In genomic region chr9:61395071-61395470, GRCm38 (mm10) we compare ENCODE assay signal across 19 mouse cellular contexts. TPM values are rescaled to one million over a fixed set of nuclear protein-coding genes. Genes with fewer than 3 reads are reported as not detected.
DNase-seq lines count a peak whose midpoint lies in the region; ATAC-seq and TF ChIP-seq lines count a peak whose summit lies in the region.
"Had no signal": no experiment of that assay in that cellular context is flagged by ENCODE, and none has a peak within 500 bp of the region (broad histone marks: within the 10 kb centered on the region; RNA-seq: fewer than 3 reads in every experiment).

No protein-coding gene starts in this region.

- no peak for DNase-seq in liver, embryonic 11.5 days (ENCODE audit: low spot score)
- DNase-seq in ES-CJ7 (ENCODE audit: low read depth, low spot score) (peak; percentile 51), ZHBTc4 (ENCODE audit: low read depth, low spot score) (peak; percentile 60)
- DNase-seq in adrenal gland, postnatal 36 days: no peak
- no peak for DNase-seq in c-Kit-positive CD71-positive TER-119-positive erythroid progenitor cells, embryonic 14.5 days (ENCODE audit: low spot score)
- no peak for DNase-seq in adrenal gland, adult 8-10 months
- DNase-seq: adrenal gland, adult 2 months; adrenal gland, postnatal 14 days; cerebellum, adult 11-12 months; cerebellum, adult 2 months; cerebellum, adult 9-10 months; cerebellum, postnatal 10 days; cerebellum, postnatal 25 days; forebrain, postnatal 0 days had no signal

- H3K27ac ChIP-seq in liver, embryonic 12.5 days: no peak overlapping the region
- H3K27ac ChIP-seq in liver, embryonic 11.5 days (ENCODE audit: low read depth, low read length): no peak overlapping the region
- no peak overlapping the region for H3K27ac ChIP-seq in ES-Bruce4 (ENCODE audit: insufficient read depth, low read length)
- H3K27ac ChIP-seq: embryonic facial prominence, embryonic 12.5 days; forebrain, embryonic 15.5 days had no signal

- TF ChIP-seq EP300 in ES-Bruce4 (IDR thresholded peaks at IDR 0.05; ENCODE audit: insufficient read depth, low read depth, low read length): peak; percentile 54; the same call in 1 of the 2 replicates

- peak; percentile 24; the same call in 1 of the 2 replicates for ATAC-seq in liver, embryonic 12.5 days
- no peak for ATAC-seq in liver, embryonic 11.5 days (replicated peaks; ENCODE audit: low FRiP score)
- ATAC-seq: forebrain, embryonic 13.5 days; forebrain, embryonic 15.5 days; forebrain, postnatal 0 days had no signal

- no peak for TF ChIP-seq POLR2A in ES-Bruce4 (IDR thresholded peaks at IDR 0.05; ENCODE audit: insufficient read depth, low read length)

- no peaks in the 10 kb centered on the region for H3K9me3 ChIP-seq in liver, embryonic 12.5 days (replicated peaks)
- H3K9me3 ChIP-seq in liver, embryonic 11.5 days (ENCODE audit: control insufficient read depth, low read length): no peaks in the 10 kb centered on the region
- no peaks in the 10 kb centered on the region for H3K9me3 ChIP-seq in ES-Bruce4 (replicated peaks; ENCODE audit: control insufficient read depth, insufficient read depth, low read length, poor library complexity, severe bottlenecking)
- H3K9me3 ChIP-seq: embryonic facial prominence, embryonic 12.5 days; forebrain, embryonic 13.5 days; forebrain, embryonic 15.5 days had no signal

- no peaks in the 10 kb centered on the region for H3K27me3 ChIP-seq in liver, embryonic 12.5 days (replicated peaks)
- H3K27me3 ChIP-seq in liver, embryonic 11.5 days (replicated peaks; ENCODE audit: control insufficient read depth, insufficient read depth, low read length): no peaks in the 10 kb centered on the region
- H3K27me3 ChIP-seq in ES-Bruce4 (ENCODE audit: control insufficient read depth, insufficient read depth, low read length, poor library complexity, severe bottlenecking): no peaks in the 10 kb centered on the region
- H3K27me3 ChIP-seq: embryonic facial prominence, embryonic 12.5 days; forebrain, embryonic 15.5 days had no signal

- no peak for TF ChIP-seq CTCF in ES-Bruce4 (IDR thresholded peaks at IDR 0.05; ENCODE audit: low read depth, low read length)

- no peak overlapping the region for H3K4me3 ChIP-seq in liver, embryonic 12.5 days
- no peak overlapping the region for H3K4me3 ChIP-seq in liver, embryonic 11.5 days (ENCODE audit: low read depth, low read length)
- no peak overlapping the region for H3K4me3 ChIP-seq in ES-Bruce4 (ENCODE audit: low read depth, low read length)
- H3K4me3 ChIP-seq: embryonic facial prominence, embryonic 12.5 days; forebrain, embryonic 13.5 days; forebrain, embryonic 15.5 days had no signal

- 68% methylated on average over 3 of the region's 3 CpGs for WGBS in liver, embryonic 12.5 days (ENCODE audit: insufficient replicate concordance)
- WGBS in liver, embryonic 11.5 days: 87% methylated on average over 3 of the region's 3 CpGs

- H3K4me1 ChIP-seq in liver, embryonic 12.5 days: peaks cover 25% of the 10 kb centered on the region
- peaks cover 10% of the 10 kb centered on the region; the same call in 1 of the 2 replicates for H3K4me1 ChIP-seq in liver, embryonic 11.5 days (replicated peaks; ENCODE audit: control insufficient read depth, insufficient read depth, low read length)
- H3K4me1 ChIP-seq in ES-Bruce4 (ENCODE audit: control insufficient read depth, insufficient read depth, low read length): peaks cover 15% of the 10 kb centered on the region

- H3K9ac ChIP-seq in liver, embryonic 12.5 days: no peak overlapping the region
- H3K9ac ChIP-seq in liver, embryonic 11.5 days (ENCODE audit: low read depth, low read length): no peak overlapping the region
- no peak overlapping the region for H3K9ac ChIP-seq in ES-Bruce4 (ENCODE audit: low read depth, poor library complexity, severe bottlenecking)
- H3K9ac ChIP-seq: embryonic facial prominence, embryonic 12.5 days; forebrain, embryonic 13.5 days; forebrain, embryonic 15.5 days; forebrain, postnatal 0 days had no signal

- peaks cover 62% of the 10 kb centered on the region for H3K36me3 ChIP-seq in liver, embryonic 12.5 days
- peaks cover 10% of the 10 kb centered on the region; the same call in 1 of the 2 replicates for H3K36me3 ChIP-seq in liver, embryonic 11.5 days (ENCODE audit: control insufficient read depth, insufficient read depth, low read length)
- H3K36me3 ChIP-seq in ES-Bruce4 (ENCODE audit: control insufficient read depth, insufficient read depth, low read length, poor library complexity, severe bottlenecking): peaks cover 41% of the 10 kb centered on the region

- H3K4me2 ChIP-seq in liver, embryonic 12.5 days: no peak overlapping the region
- H3K4me2 ChIP-seq in liver, embryonic 11.5 days: no peak overlapping the region
- H3K4me2 ChIP-seq: embryonic facial prominence, embryonic 12.5 days; forebrain, embryonic 13.5 days; forebrain, embryonic 15.5 days had no signal

RNA-seq across cellular contexts. Expression of gene Tle3, which starts 22.9 kb away (rescaled TPM):
- 7.7 and 8.2 TPM in 2 replicates for polyA plus RNA-seq in liver, embryonic 12.5 days (2016; fragmentation: Nextera tagmentation; extraction: Ambion mirVana)
- 15.0 and 15.8 TPM in 2 replicates for polyA plus RNA-seq in liver, embryonic 11.5 days (2014; fragmentation: Nextera tagmentation; extraction: Ambion mirVana)
- 122 and 146 TPM in 2 replicates for polyA plus RNA-seq in ES-Bruce4 (2011; ENCODE audit: insufficient read depth, insufficient read length, low read depth, missing spikeins)
- total RNA-seq in adrenal gland, postnatal 36 days (2021): 100 to 1,000 TPM; 121 to 144 TPM
- total RNA-seq in adrenal gland, adult 8-10 months (2022): 100 to 1,000 TPM; 100 to 139 (median 108) TPM

Comparison
In these comparisons a context has a peak if more than half of its experiments do, and no peak if none do; other contexts are left out.
1. DNase-seq: peak in ES-CJ7 (single experiment) and ZHBTc4 (single experiment); none in liver, embryonic 11.5 days (single experiment), adrenal gland, postnatal 36 days (0 of 2), c-Kit-positive CD71-positive TER-119-positive erythroid progenitor cells, embryonic 14.5 days (single experiment) and adrenal gland, adult 8-10 months (single experiment).